Mouse (Mus musculus): Measurements from ENCODE around the gene H2-Q7. TPM values are rescaled to one million over a fixed set of nuclear protein-coding genes. Genes with fewer than 3 reads are reported as not detected.
"Not testable (repeated sequence)": the region's sequence is repeated elsewhere in the genome, so short reads cannot be mapped to it uniquely, and the experiment has no call there.

H2-Q7 gene
- polyA plus RNA-seq, 1 experiment from 2014 or later, result 12.1 TPM

DNA sequence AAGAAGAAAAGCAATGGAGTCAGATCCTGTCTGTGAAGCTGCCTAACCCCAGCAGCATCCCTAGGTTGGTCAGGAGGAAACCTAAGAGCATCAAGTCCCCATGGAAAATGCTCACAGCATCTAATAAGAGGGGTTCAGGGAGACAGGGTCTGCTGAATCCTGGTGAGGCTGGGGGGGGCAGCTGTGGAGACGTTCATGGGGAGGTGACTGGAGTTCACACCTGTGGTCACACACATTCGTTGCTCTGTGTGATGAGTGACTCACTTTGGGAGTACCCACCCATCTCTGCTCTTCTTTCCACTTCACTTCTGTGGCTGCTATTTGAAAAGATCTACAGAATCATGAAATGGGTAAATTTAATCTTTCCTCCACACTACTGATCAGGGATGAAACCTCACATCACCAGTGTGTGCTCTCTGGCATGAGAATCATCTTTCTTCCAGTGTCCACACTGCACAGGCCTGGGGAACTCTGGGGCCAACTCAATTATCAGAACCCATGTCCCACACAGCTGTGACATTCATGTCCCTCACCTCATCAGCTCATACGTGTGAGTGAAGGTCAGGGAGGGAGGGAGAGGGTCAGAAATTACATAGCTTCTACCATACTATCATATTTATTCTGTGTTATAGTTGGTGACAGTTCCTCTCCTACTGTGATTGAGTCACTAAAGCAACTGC lies 15.7 kb upstream of the H2-Q7 start:
- peaks cover 54% of the 10 kb centered on the region for H3K27me3 ChIP-seq (ENCODE audit: insufficient read depth, poor library complexity, severe bottlenecking)
- H3K9me3 ChIP-seq; H3K27ac ChIP-seq; H3K36me3 ChIP-seq; DNase-seq (ENCODE audit: low spot score); H3K4me3 ChIP-seq: not testable (repeated sequence)
- WGBS, result 80% methylated on average over 3 of the region's 3 CpGs
- H3K4me1 ChIP-seq (replicated peaks), result peaks cover 14% of the 10 kb centered on the region

DNA sequence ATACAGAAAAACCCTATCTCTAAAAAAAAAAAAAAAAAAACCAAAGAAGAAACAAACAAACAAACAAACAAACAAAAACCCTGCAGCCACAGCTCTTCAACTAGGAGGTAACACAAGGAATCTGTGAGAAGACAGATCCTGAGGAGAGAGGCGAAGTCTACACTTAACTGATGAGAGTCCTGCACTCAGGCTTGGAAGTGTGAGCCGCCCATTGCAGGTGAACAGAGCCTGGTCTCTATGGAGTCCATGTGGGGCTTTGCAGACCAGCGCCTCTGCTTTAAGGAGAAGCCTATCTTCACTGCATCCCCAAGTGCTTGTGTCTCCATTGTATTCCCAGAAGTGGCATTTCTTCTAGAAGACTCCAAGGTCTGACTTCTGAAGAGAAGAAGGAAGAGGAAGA lies 14.8 kb upstream of the H2-Q7 start:
- not testable (repeated sequence) for H3K36me3 ChIP-seq; H3K27ac ChIP-seq; DNase-seq (ENCODE audit: low spot score); H3K9me3 ChIP-seq; H3K4me3 ChIP-seq
- Histone ChIP-seq H3K27me3 (ENCODE audit: insufficient read depth, poor library complexity, severe bottlenecking) (peaks cover 52% of the 10 kb centered on the region), H3K4me1 (replicated peaks) (peaks cover 12% of the 10 kb centered on the region)
- 86% methylated on average over 3 of the region's 3 CpGs for WGBS

DNA sequence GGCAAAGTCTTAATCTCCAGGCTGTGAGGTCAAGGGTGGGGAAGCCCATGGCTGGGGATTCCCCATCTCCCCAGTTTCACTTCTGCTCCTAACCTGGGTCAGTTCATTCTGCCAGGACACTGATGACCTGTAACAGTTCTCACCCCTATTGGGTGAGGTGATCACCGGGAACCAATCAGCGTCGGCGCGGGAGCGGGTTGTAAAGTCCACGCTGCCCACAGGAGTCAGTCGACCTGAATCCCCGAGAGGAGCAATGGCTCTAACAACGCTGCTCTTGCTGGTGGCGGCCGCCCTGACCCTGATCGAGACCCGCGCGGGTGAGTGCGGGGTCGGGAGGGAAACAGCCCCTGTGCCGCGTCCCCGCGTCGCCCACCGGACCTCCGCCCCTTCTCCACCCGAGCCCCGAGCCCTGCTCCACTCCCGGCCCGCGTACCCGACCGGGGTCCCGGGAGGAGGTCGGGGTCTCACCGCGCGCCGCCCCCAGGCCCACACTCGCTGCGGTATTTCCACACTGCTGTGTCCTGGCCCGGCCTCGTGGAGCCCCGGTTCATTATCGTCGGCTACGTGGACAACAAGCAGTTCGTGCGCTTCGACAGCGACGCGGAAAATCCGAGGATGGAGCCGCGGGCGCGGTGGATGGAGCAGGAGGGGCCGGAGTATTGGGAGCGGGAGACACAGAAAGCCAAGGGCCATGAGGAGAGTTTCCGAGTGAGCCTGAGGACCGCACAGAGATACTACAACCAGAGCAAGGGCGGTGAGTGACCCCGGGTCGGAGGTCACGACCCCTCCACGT lies 14.1 kb upstream of the H2-Q7 start, which contains the start of gene H2-Q6:
Gene H2-Q6 (plus strand): TSS at position 227 of the 793 bp plus-strand sequence.
- H3K36me3 ChIP-seq, H3K9me3 ChIP-seq: not testable (repeated sequence)
- DNase-seq (ENCODE audit: low spot score), result peak; percentile 68
- Histone ChIP-seq H3K4me1 (replicated peaks) (peaks cover 12% of the 10 kb centered on the region), H3K27ac (peak within 1 kb of the TSS; percentile 66; the same call in 1 of the 2 replicates), H3K4me3 (peak within 1 kb of the TSS; percentile 50), H3K27me3 (ENCODE audit: insufficient read depth, poor library complexity, severe bottlenecking) (peaks cover 54% of the 10 kb centered on the region)
- 3% methylated on average over 59 of the region's 66 CpGs for WGBS

DNA sequence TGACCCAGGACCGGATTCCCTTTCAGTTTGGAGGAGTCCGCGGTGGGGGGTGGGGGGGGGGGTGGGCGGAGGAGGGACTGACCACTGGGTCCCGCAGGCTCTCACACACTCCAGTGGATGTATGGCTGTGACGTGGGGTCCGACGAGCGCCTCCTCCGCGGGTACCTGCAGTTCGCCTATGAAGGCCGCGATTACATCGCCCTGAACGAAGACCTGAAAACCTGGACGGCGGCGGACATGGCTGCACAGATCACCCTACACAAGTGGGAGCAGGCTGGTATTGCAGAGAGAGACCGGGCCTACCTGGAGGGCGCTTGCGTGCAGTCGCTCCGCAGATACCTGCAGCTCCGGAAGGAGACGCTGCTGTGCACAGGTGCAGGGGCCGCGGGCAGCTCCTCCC lies 13.5 kb upstream of the H2-Q7 start:
- not testable (repeated sequence) for H3K9me3 ChIP-seq, H3K27ac ChIP-seq, H3K36me3 ChIP-seq
- DNase-seq (ENCODE audit: low spot score), result peak; percentile 34
- peaks cover 51% of the 10 kb centered on the region for H3K27me3 ChIP-seq (ENCODE audit: insufficient read depth, poor library complexity, severe bottlenecking)
- peak overlapping the region; percentile 50 for H3K4me3 ChIP-seq
- WGBS, result 11% methylated on average over 28 of the region's 28 CpGs
- H3K4me1 ChIP-seq (replicated peaks), result peaks cover 12% of the 10 kb centered on the region

DNA sequence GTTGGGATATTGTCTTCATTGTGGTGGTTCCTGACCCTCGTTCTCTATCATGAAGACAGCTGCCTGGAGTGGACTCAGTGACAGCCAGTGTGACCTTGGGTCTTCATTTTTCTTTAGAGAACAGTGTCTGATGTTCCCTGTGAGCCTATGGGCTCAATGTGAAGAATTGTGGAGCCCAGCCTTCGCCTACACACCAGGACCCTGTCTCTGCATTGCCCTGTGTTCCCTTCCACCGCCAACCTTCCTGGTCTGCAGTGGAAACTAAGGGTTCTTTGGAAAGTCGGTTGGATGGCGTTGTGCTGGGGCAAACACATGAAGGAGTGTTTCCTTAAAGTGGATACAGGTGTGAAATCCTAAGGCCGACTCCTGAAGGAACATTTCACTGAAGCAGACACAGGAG lies 10.1 kb upstream of the H2-Q7 start:
- not testable (repeated sequence) for H3K36me3 ChIP-seq; DNase-seq (ENCODE audit: low spot score); H3K4me3 ChIP-seq; H3K9me3 ChIP-seq; H3K27ac ChIP-seq
- Histone ChIP-seq H3K4me1 (replicated peaks) (peaks cover 12% of the 10 kb centered on the region), H3K27me3 (ENCODE audit: insufficient read depth, poor library complexity, severe bottlenecking) (peaks cover 43% of the 10 kb centered on the region)
- WGBS, result 90% methylated on average over 6 of the region's 6 CpGs

DNA sequence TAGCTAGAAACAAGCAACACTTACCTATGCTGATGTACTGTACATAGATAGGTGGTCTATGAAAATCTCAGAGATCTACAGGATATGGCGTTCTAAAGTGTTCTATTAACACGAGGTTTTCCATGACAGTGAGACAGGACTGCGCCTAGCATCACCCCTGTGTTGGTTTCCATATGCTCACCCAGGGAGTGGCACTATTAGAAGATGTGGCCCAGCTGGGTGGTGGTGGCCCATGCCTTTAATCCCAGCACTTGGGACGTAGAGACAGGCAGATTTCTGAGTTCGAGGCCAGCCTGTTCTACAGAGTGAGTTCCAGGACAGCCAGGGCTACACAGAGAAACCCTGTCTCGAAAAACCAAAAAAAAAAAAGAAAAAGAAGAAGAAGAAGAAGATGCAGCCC lies 8.3 kb upstream of the H2-Q7 start:
- not testable (repeated sequence) for DNase-seq (ENCODE audit: low spot score)

DNA sequence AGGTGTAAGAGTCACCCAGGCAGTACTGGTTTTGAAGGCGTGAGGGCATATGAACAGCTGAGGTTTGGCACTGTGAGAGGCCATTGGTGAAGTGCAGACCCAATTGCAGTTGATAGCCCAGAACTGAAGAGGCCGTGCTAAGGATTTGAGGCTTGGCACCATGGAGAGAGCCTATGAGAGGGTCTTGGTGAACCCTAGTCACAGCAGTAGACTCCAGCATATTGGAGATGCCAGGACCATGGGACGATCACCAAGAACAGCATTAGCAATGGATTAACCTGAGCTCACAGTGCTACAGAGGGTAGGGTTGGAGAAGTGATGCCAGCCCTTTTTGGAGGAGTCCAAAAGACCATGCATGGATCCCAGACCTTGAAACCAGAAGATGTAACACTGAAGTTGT lies 6.8 kb upstream of the H2-Q7 start:
- H3K4me1 ChIP-seq (replicated peaks); H3K9me3 ChIP-seq; H3K4me3 ChIP-seq; H3K36me3 ChIP-seq; H3K27ac ChIP-seq; DNase-seq (ENCODE audit: low spot score): not testable (repeated sequence)
- H3K27me3 ChIP-seq (ENCODE audit: insufficient read depth, poor library complexity, severe bottlenecking), result peaks cover 27% of the 10 kb centered on the region
- 85% methylated on average over 3 of the region's 3 CpGs for WGBS

More for the DNA sequence above, 8.3 kb upstream of the H2-Q7 start:
- not testable (repeated sequence) for H3K36me3 ChIP-seq; H3K27ac ChIP-seq; H3K4me3 ChIP-seq; H3K4me1 ChIP-seq (replicated peaks); H3K9me3 ChIP-seq
- H3K27me3 ChIP-seq (ENCODE audit: insufficient read depth, poor library complexity, severe bottlenecking), result peaks cover 32% of the 10 kb centered on the region
- WGBS, result 87% methylated on average over 6 of the region's 6 CpGs

DNA sequence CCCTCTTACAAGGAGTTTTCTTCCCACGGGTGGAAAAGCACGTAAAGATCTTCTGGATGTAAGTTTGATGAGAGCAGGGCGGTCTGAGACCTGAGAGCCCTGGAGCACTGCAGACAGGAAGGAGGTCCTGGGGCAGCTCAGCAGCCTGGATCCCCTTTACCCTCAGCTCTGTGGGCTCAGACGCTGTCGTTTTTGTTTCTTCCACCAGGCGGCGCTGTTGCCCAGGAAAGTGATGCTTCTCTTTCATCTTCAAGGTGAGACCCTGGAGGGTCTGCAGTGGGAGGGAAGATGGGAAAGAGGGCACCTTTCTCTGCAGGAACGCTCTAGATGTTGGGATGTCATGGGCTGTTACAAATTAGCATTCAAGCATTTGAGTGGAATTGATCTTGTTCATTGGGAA lies 4.1 kb upstream of the H2-Q7 start:
- Histone ChIP-seq H3K27me3 (ENCODE audit: insufficient read depth, poor library complexity, severe bottlenecking) (peaks cover 32% of the 10 kb centered on the region), H3K4me1 (replicated peaks) (peaks cover 10% of the 10 kb centered on the region)
- H3K36me3 ChIP-seq, H3K9me3 ChIP-seq, H3K4me3 ChIP-seq, H3K27ac ChIP-seq: not testable (repeated sequence)
- WGBS, result 7% methylated on average over 8 of the region's 8 CpGs
- peak; percentile 73 for DNase-seq (ENCODE audit: low spot score)

DNA sequence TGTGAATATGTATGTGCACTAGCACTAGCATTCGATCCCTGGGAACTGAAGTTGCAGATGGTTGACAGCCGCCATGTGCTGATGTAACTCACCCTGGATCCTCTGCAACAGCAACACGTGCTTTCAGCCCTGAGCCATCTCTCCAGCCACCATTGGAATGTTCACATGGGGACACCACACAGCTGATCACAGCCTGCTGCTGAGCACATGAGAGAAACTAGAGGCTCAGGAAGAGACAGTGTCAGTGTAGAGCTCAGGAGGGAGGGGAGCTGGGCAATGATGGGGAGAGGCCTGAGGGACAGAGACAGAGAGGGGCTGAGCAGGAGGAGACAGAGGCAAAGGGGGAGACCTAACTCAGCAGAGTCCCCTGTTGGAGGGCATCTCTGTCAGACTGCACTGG lies 3.4 kb upstream of the H2-Q7 start:
- not testable (repeated sequence) for H3K9me3 ChIP-seq; H3K36me3 ChIP-seq; DNase-seq (ENCODE audit: low spot score); H3K4me3 ChIP-seq; H3K27ac ChIP-seq
- 77% methylated on average over 3 of the region's 3 CpGs for WGBS
- peaks cover 13% of the 10 kb centered on the region for H3K4me1 ChIP-seq (replicated peaks)
- peaks cover 38% of the 10 kb centered on the region for H3K27me3 ChIP-seq (ENCODE audit: insufficient read depth, poor library complexity, severe bottlenecking)

DNA sequence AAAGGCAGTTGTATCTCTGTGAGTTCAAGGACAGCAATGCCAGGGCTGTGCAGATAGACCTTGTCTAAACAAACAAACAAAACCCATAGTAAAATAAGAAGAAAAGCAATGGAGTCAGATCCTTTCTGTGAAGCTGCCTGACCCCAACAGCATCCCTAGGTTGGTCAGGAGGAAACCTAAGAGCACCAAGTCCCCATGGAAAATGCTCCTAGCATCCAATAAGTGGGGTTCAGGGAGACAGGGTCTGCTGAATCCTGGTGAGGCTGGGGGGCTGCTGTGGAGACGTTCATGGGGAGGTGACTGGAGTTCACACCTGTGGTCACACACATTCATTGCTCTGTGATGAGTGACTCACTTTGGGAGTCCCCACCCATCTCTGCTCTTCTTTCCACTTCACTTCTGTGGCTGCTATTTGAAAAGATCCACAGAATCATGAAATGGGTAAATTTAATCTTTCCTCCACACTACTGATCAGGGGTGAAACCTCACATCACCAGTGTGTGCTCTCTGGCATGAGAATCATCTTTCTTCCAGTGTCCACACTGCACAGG lies 1.5 kb upstream of the H2-Q7 start:
- not testable (repeated sequence) for H3K27ac ChIP-seq; H3K4me3 ChIP-seq; DNase-seq (ENCODE audit: low spot score); H3K36me3 ChIP-seq; H3K9me3 ChIP-seq
- Histone ChIP-seq H3K27me3 (ENCODE audit: insufficient read depth, poor library complexity, severe bottlenecking) (peaks cover 38% of the 10 kb centered on the region), H3K4me1 (replicated peaks) (peaks cover 13% of the 10 kb centered on the region)
- 69% methylated on average over 1 of the region's 1 CpGs for WGBS

DNA sequence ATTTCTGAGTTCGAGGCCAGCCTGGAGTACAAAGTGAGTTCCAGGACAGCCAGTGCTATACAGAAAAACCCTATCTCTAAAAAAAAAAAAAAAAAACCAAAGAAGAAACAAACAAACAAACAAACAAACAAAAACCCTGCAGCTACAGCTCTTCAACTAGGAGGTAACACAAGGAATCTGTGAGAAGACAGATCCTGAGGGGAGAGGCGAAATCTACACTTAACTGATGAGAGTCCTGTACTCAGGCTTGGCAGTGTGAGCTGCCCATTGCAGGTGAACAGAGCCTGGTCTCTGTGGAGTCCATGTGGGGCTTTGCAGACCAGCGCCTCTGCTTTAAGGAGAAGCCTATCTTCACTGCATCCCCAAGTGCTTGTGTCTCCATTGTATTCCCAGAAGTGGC lies 560 bp upstream of the H2-Q7 start:
- 76% methylated on average over 3 of the region's 3 CpGs for WGBS
- not testable (repeated sequence) for H3K36me3 ChIP-seq; H3K9me3 ChIP-seq; H3K27ac ChIP-seq; DNase-seq (ENCODE audit: low spot score); H3K4me3 ChIP-seq
- H3K4me1 ChIP-seq (replicated peaks), result peaks cover 13% of the 10 kb centered on the region
- H3K27me3 ChIP-seq (ENCODE audit: insufficient read depth, poor library complexity, severe bottlenecking), result peaks cover 36% of the 10 kb centered on the region

DNA sequence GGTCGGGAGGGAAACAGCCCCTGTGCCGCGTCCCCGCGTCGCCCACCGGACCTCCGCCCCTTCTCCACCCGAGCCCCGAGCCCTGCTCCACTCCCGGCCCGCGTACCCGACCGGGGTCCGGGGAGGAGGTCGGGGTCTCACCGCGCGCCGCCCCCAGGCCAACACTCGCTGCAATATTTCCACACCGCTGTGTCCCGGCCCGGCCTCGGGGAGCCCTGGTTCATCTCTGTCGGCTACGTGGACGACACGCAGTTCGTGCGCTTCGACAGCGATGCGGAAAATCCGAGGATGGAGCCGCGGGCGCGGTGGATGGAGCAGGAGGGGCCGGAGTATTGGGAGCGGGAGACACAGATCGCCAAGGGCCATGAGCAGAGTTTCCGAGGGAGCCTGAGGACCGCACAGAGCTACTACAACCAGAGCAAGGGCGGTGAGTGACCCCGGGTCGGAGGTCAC lies 366 bp downstream of the H2-Q7 start:
- DNase-seq (ENCODE audit: low spot score), result peak; percentile 62
- peak overlapping the region; percentile 60 for H3K4me3 ChIP-seq
- H3K9me3 ChIP-seq, H3K36me3 ChIP-seq: not testable (repeated sequence)
- peak overlapping the region; percentile 84 for H3K27ac ChIP-seq
- WGBS, result 2% methylated on average over 48 of the region's 48 CpGs
- peaks cover 34% of the 10 kb centered on the region for H3K27me3 ChIP-seq (ENCODE audit: insufficient read depth, poor library complexity, severe bottlenecking)
- H3K4me1 ChIP-seq (replicated peaks), result peaks cover 13% of the 10 kb centered on the region

Measured in hindbrain, embryonic 10.5 days (tissue).